Mouse (Mus musculus): ENCODE data around the gene Polg. TPM values are rescaled to one million over a fixed set of nuclear protein-coding genes. Genes with fewer than 3 reads are reported as not detected.
A peak's percentile ranks its signal among the peaks of the same experiment; 100 is the strongest.

Gene Polg
- polyA plus RNA-seq, 1 experiment = 72.8 TPM

DNA sequence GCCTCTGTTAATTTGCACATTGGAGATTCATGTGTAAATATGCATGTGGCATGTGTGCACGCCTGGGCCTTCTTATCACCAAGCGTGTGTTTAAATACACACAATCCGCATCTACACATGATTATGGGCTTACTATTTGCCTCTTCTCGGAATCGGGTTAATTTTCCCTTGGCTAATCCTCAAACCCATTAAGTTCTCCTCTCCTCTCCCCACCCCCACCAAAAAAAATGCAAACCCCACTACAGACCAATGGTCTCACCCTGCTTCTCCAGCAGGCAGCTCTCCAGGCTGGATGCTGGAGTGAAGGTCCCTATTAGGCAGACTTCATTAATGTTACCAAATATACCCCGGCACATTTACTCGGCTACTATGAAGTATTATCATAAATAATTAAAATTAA, 45.0 kb upstream of the Polg start:
- H3K4me3 ChIP-seq (replicated peaks; ENCODE audit: insufficient read depth, low read depth, low read length) = no peak overlapping the region
- H3K27ac ChIP-seq (ENCODE audit: insufficient read depth, low read length) = no peak overlapping the region
- no peak for DNase-seq
- WGBS = 65% methylated on average over 7 of the region's 7 CpGs
- TF ChIP-seq CTCF (IDR thresholded peaks at IDR 0.05; ENCODE audit: borderline replicate concordance, insufficient read depth, low read depth, low read length) (no peak), POLR2A (IDR thresholded peaks at IDR 0.05; ENCODE audit: borderline replicate concordance, insufficient read depth, low read length) (no peak)
- H3K27me3 ChIP-seq (ENCODE audit: control insufficient read depth, insufficient read depth, low read length) = no peaks in the 10 kb centered on the region
- H3K4me1 ChIP-seq (ENCODE audit: control insufficient read depth, insufficient read depth, low read length) = peaks cover 39% of the 10 kb centered on the region

DNA sequence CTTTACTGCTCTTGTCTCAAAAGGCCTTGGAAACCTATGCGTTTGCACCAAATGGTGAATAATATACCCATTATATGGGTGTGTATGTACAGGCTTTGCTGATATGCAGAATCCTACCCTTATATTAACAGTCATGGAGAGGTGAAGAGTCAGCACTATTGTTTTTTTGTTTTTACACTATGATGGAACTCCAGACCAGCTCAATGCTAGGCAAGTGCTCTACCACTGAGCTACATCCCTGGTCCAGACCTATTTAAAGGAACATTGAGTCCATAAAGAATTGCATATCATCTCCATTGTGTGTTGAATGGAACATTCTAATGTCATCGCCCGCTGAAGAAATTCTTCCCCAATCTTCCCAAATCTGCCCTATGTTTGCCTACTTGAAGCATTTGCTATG, 44.5 kb upstream of the Polg start:
- DNase-seq = no peak
- H3K4me3 ChIP-seq (replicated peaks; ENCODE audit: insufficient read depth, low read depth, low read length) = no peak overlapping the region
- no peak for TF ChIP-seq CTCF (IDR thresholded peaks at IDR 0.05; ENCODE audit: borderline replicate concordance, insufficient read depth, low read depth, low read length)
- TF ChIP-seq POLR2A (IDR thresholded peaks at IDR 0.05; ENCODE audit: borderline replicate concordance, insufficient read depth, low read length) = no peak
- WGBS = 74% methylated on average over 3 of the region's 3 CpGs
- H3K27me3 ChIP-seq (ENCODE audit: control insufficient read depth, insufficient read depth, low read length) = no peaks in the 10 kb centered on the region
- H3K4me1 ChIP-seq (ENCODE audit: control insufficient read depth, insufficient read depth, low read length) = peaks cover 34% of the 10 kb centered on the region
- no peak overlapping the region for H3K27ac ChIP-seq (ENCODE audit: insufficient read depth, low read length)

DNA sequence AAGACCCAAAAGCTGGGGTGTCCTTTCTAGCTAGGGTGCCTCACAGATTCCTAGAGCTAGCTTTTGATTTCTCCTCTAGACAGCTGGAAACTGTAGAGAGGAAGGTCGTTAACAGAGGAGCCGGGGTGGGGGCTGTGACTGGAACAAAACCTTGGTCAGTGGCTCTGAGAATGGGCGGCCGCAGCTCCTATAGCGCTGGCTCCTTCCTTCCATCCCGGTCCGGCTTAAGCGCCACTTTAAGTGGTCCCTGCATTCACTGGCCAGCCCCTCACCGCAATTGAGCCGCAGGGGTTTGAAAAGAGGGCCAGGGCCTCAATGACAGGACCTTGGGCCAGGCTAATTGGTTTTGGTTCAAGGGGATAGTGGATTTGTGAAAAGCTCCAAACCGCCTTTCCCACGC, 43.5 kb upstream of the Polg start:
- Histone ChIP-seq H3K27ac (ENCODE audit: insufficient read depth, low read length) (no peak overlapping the region), H3K4me1 (ENCODE audit: control insufficient read depth, insufficient read depth, low read length) (peaks cover 31% of the 10 kb centered on the region), H3K27me3 (ENCODE audit: control insufficient read depth, insufficient read depth, low read length) (no peaks in the 10 kb centered on the region), H3K4me3 (replicated peaks; ENCODE audit: insufficient read depth, low read depth, low read length) (no peak overlapping the region)
- TF ChIP-seq POLR2A (IDR thresholded peaks at IDR 0.05; ENCODE audit: borderline replicate concordance, insufficient read depth, low read length) (no peak), CTCF (IDR thresholded peaks at IDR 0.05; ENCODE audit: borderline replicate concordance, insufficient read depth, low read depth, low read length) (no peak)
- WGBS = 73% methylated on average over 12 of the region's 12 CpGs
- peak; percentile 12 to 35 for DNase-seq

DNA sequence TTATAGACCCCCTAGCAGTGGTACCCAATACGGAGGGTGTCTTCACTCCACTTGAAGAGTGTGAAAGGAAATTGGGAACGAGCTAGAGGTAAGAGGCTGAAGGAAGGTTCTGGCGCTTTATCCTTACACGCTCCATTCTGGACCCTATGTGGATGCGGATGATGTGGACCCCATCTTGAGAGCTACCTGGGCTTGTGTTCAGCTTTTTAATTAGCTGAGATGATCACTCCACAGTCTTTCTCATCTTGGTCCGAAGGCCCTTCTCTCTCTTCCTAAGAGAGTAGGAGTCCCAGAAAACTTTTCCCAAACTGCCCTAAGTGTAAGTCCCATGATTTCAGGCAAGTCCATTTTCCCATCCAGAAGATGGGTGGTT, 43.1 kb upstream of the Polg start:
- 74% methylated on average over 6 of the region's 6 CpGs for WGBS
- no peak for DNase-seq
- Histone ChIP-seq H3K4me1 (ENCODE audit: control insufficient read depth, insufficient read depth, low read length) (peaks cover 26% of the 10 kb centered on the region), H3K27ac (ENCODE audit: insufficient read depth, low read length) (no peak overlapping the region), H3K4me3 (replicated peaks; ENCODE audit: insufficient read depth, low read depth, low read length) (no peak overlapping the region), H3K27me3 (ENCODE audit: control insufficient read depth, insufficient read depth, low read length) (no peaks in the 10 kb centered on the region)
- TF ChIP-seq POLR2A (IDR thresholded peaks at IDR 0.05; ENCODE audit: borderline replicate concordance, insufficient read depth, low read length) (no peak), CTCF (IDR thresholded peaks at IDR 0.05; ENCODE audit: borderline replicate concordance, insufficient read depth, low read depth, low read length) (no peak)

DNA sequence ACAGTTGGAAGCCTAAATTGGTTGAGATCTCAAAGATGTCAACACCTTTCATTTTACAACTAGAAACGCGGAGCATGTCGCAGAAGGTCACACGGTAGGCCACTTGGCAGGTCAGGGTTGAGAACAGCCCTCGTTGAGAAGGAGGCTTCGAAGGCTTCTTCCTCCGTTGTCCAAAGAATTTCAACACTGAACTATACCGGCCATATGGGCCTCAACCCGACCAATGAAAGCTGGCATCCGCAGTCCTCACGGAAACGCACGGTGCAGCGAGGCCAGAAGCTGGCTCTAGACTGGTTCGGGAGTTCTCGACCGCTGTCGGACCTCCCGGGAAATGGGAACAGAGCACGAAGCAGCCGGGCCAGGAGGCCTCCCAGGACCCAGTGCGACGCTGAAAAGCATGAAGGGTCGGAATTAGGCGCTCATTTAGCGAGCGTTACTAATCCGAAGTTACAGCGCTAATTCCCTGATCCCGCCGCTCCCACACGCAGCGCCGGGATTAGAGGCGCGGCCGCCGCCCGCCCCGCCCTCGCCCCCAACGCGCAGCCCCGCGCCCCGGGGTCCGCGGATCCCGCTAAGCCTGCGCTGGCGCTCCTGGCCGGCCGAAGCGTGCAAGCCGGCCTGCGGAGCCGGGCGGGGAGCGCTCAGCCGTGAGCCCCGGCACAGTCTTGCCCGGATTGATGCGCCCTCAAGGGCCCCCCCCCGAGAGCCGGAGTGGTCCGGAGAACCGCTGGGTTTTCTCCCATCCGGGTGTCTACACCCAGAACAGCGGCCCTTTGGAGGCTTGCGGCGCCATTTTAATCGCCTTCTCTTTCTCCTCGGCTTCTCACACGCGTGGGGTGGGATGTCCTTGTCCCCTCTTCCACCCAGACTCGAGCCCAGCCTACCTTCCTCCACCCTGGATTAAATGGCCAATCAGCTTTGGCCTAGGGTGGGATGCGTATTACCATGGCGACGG, 42.4 kb upstream of the Polg start:
- 20% methylated on average over 79 of the region's 79 CpGs for WGBS
- Histone ChIP-seq H3K27ac (ENCODE audit: insufficient read depth, low read length) (0 out of 2 replicates have a peak overlapping the region, but pooled peaks have one; percentile 10), H3K27me3 (ENCODE audit: control insufficient read depth, insufficient read depth, low read length) (no peaks in the 10 kb centered on the region), H3K4me3 (replicated peaks; ENCODE audit: insufficient read depth, low read depth, low read length) (peak overlapping the region; percentile 14), H3K4me1 (ENCODE audit: control insufficient read depth, insufficient read depth, low read length) (peaks cover 26% of the 10 kb centered on the region)
- peak; percentile 38 to 56 for DNase-seq
- TF ChIP-seq CTCF (IDR thresholded peaks at IDR 0.05; ENCODE audit: borderline replicate concordance, insufficient read depth, low read depth, low read length) (no peak), POLR2A (IDR thresholded peaks at IDR 0.05; ENCODE audit: borderline replicate concordance, insufficient read depth, low read length) (no peak)

DNA sequence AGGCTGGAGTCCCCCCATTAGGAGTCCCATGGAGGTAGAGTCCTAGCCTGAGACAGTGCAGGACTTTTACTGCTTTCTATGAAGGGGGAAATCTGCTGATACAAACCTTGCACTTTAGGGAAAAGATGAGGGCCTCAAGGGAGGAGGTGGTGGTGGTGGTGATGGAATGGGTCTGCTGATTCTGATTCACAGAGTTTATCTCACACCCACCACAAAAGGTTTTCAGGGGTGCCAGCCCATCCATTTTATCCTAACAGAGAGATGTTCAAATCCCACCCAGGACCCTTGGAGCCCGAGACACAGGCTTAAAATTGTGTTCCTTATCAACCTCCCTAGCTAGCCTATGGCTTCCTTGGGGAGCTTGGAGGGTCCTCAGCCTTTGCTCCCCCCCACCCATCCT, 41.6 kb upstream of the Polg start:
- no peak for DNase-seq
- peak overlapping the region; percentile 20 for H3K4me3 ChIP-seq (replicated peaks; ENCODE audit: insufficient read depth, low read depth, low read length)
- no peaks in the 10 kb centered on the region for H3K27me3 ChIP-seq (ENCODE audit: control insufficient read depth, insufficient read depth, low read length)
- WGBS = 77% methylated on average over 1 of the region's 1 CpGs
- TF ChIP-seq CTCF (IDR thresholded peaks at IDR 0.05; ENCODE audit: borderline replicate concordance, insufficient read depth, low read depth, low read length) = no peak
- no peak for TF ChIP-seq POLR2A (IDR thresholded peaks at IDR 0.05; ENCODE audit: borderline replicate concordance, insufficient read depth, low read length)
- H3K4me1 ChIP-seq (ENCODE audit: control insufficient read depth, insufficient read depth, low read length) = peaks cover 27% of the 10 kb centered on the region
- H3K27ac ChIP-seq (ENCODE audit: insufficient read depth, low read length) = peak overlapping the region; percentile 81

DNA sequence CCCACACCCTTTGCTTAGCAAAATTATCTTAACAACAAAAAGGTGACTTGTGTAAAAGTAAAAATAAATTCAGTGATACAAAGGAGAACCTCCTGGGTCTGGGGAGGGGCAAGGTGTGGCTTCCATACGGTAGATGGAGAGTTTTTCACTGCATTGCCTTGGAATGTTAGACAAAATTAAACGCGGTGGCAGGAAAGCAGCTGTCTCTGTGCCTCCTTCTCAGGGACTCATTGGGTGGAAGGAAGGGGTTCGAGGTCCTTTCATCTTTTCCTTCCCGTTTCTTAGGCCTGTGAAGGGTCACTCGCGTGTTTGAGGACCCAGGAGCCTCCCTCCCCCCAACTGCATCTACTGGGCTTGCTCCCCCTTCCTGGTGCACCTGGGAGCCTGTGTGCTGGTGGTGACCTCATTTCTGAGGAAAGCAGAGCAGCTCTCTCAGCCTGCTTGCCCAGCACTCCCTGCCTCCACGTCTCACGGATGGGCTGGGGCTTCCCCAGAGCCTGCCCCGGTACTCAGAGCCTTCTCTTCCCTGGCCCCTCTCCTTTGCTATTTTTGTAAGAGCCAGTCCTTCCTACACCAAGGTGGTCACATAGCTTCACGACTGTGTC, 41.0 kb upstream of the Polg start:
- DNase-seq = peak; percentile 72 to 77
- no peaks in the 10 kb centered on the region for H3K27me3 ChIP-seq (ENCODE audit: control insufficient read depth, insufficient read depth, low read length)
- H3K4me1 ChIP-seq (ENCODE audit: control insufficient read depth, insufficient read depth, low read length) = peaks cover 28% of the 10 kb centered on the region
- TF ChIP-seq CTCF (IDR thresholded peaks at IDR 0.05; ENCODE audit: borderline replicate concordance, insufficient read depth, low read depth, low read length) = no peak
- TF ChIP-seq POLR2A (IDR thresholded peaks at IDR 0.05; ENCODE audit: borderline replicate concordance, insufficient read depth, low read length) = no peak
- peak overlapping the region; percentile 20 for H3K4me3 ChIP-seq (replicated peaks; ENCODE audit: insufficient read depth, low read depth, low read length)
- H3K27ac ChIP-seq (ENCODE audit: insufficient read depth, low read length) = peak overlapping the region; percentile 82
- WGBS = 8% methylated on average over 11 of the region's 11 CpGs
